Mouse (Mus musculus) subcutaneous adipose tissue, adult 2 months (tissue): ENCODE results near the gene Tcf23. TPM values are rescaled to one million over a fixed set of nuclear protein-coding genes. Genes with fewer than 3 reads are reported as not detected.

Experiments used
- polyA plus RNA-seq: library from polyadenylated mRNA; depleted of rRNA; stranded (reverse); fragments of >200 nt; gene quantifications from 2 replicates; pipeline ENCODE4 v1.2.3, GENCODE M21; 2012; ENCODE audit warnings: low replicate concordance; rRNA removed

The Tcf23 gene
- polyA plus RNA-seq, result 0.69 and 25.8 TPM in 2 replicates

DNA sequence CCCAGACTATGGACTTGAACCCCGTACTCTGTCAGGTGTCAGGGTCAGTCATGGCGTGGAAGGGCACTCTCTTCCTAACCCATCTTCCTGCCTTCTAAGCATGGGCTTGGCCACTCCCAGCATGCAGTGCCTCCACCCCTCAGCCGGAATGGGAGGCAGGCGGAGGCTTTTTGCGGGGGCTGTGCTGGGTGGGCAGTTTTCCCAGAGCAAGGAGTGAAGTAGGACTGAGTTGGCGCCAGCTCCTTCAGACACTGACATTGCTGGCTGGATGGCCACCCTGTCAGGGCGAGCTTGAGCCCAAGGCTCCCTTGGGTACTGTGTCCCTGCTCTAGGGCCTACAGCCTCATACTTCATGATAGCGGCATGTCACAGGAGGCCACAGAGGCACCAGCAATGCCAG, at the start of gene Tcf23:
Gene Tcf23 (plus strand): TSS at position 247 of the 400 bp plus-strand sequence.

GRCm38 (mm10) chr5:30921256-30922033, 47.0 kb upstream of the Tcf23 start, which contains the start of gene Khk:
Gene Khk, plus strand, starts transcription at chr5:30921431.

DNA sequence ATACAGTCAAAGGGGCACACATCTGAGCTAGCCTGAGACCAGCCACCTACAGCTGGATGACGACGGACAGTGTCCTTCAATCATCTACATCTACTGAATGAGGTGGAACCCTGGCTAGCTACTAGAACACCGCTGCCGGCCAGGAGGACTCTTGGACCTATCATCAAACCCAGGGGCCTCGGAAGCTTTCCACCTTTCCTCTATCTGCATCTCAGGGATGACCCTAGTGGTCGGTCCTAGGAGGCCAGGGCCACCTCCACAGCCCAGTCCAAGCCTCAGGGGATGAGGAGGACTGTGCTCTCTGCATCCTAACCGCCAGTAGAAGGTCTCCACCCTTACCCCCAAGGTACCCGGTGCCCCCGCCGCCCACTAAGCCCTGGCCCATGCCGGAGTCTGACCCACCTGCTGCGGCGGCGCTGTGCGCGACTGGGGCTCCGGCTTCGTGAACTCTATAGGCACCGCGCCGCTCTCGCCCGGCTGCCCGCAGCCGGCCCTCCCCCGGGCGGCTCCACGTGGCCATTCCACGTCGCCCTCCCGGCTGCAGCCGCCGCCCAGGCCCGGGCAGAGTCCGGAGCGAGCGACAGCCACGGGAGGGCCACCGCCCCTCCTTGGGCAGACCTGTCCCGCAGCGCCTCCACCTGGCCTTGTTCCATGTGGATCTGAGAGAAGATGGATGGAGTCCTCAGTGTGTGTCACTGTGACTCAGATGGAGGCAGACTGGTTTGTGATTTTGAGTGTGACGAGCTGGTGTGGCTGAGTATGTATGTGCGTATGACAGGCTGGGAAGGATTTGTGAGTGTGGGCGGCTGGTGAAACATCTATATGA, 23.3 kb upstream of the Tcf23 start, which contains the start of gene Cgref1:
Gene Cgref1 (minus strand): TSS at position 636 of the 826 bp plus-strand sequence.

GRCm38 (mm10) chr5:30959966-30960501, 8.4 kb upstream of the Tcf23 start, which contains the start of gene Preb:
Gene Preb, minus strand, starts transcription at chr5:30960361.

Other genes with a start within 250 kb of the Tcf23 start
- 43.8 and 48.3 TPM in 2 replicates for gene Mapre3, start 154.0 kb upstream of the Tcf23 start, polyA plus RNA-seq
- gene Tmem214, start 100.7 kb upstream of the Tcf23 start, polyA plus RNA-seq, result 80.9 and 122 TPM in 2 replicates
- 7.7 and 21.6 TPM in 2 replicates for gene Agbl5, start 80.0 kb upstream of the Tcf23 start, polyA plus RNA-seq
- gene Ost4, start 60.9 kb upstream of the Tcf23 start, polyA plus RNA-seq, result 286 and 295 TPM in 2 replicates
- gene Emilin1, start 55.3 kb upstream of the Tcf23 start, polyA plus RNA-seq, result 32.9 and 197 TPM in 2 replicates
- 35.3 and 66.7 TPM in 2 replicates for gene Khk, start 47.2 kb upstream of the Tcf23 start, polyA plus RNA-seq
- gene Cgref1, start 23.1 kb upstream of the Tcf23 start, polyA plus RNA-seq, result 1.1 and 6.2 TPM in 2 replicates
- 289 and 327 TPM in 2 replicates for gene Preb, start 8.3 kb upstream of the Tcf23 start, polyA plus RNA-seq
- 209 and 273 TPM in 2 replicates for gene Atraid, start 79.7 kb downstream of the Tcf23 start, polyA plus RNA-seq
- gene Slc5a6, start 80.3 kb downstream of the Tcf23 start, polyA plus RNA-seq, result 40.4 and 53.2 TPM in 2 replicates
- 21.5 and 75.0 TPM in 2 replicates for gene Cad, start 86.1 kb downstream of the Tcf23 start, polyA plus RNA-seq
- gene Dnajc5g, start 137.6 kb downstream of the Tcf23 start, polyA plus RNA-seq, result not detected in 2 replicates
- gene Slc30a3, start 139.6 kb downstream of the Tcf23 start, polyA plus RNA-seq, result 0.12 TPM in 1 of 2 replicates, not detected in the other
- not detected in 2 replicates for gene Trim54, start 148.1 kb downstream of the Tcf23 start, polyA plus RNA-seq
- gene Ucn, start 170.2 kb downstream of the Tcf23 start, polyA plus RNA-seq, result not detected in 2 replicates
- 163 and 250 TPM in 2 replicates for gene Mpv17, start 185.6 kb downstream of the Tcf23 start, polyA plus RNA-seq
- gene Gm29609, start 211.2 kb downstream of the Tcf23 start, polyA plus RNA-seq, result 4.4 and 5.4 TPM in 2 replicates
- 57.4 and 85.2 TPM in 2 replicates for gene Gtf3c2, start 211.5 kb downstream of the Tcf23 start, polyA plus RNA-seq
- 108 and 112 TPM in 2 replicates for gene Snx17, start 224.6 kb downstream of the Tcf23 start, polyA plus RNA-seq
- gene Eif2b4, start 224.8 kb downstream of the Tcf23 start, polyA plus RNA-seq, result 39.2 and 59.8 TPM in 2 replicates
- gene Zfp513, start 233.6 kb downstream of the Tcf23 start, polyA plus RNA-seq, result 34.3 and 47.6 TPM in 2 replicates